Mouse (Mus musculus) adrenal gland, adult 8-10 months (tissue): ENCODE data around the gene Kmt5c. TPM values are rescaled to one million over a fixed set of nuclear protein-coding genes. Genes with fewer than 3 reads are reported as not detected.

Experiments
- DNase-seq: peaks from one replicate; pipeline ENCODE4 v3.0.0; 2022
- total RNA-seq, 4 experiments: library from RNA; stranded (reverse); gene quantifications; 2 replicates each; pipeline ENCODE4 v1.2.4; 2022

Kmt5c gene
- total RNA-seq, 4 experiments from 2014 or later = 31.0 to 59.8 (median 43.8) TPM

GRCm38 (mm10) chr7:4746326-4746980 lies 6.5 kb downstream of the Kmt5c start:
- no peak for DNase-seq

GRCm38 (mm10) chr7:4747156-4747899 lies 7.4 kb downstream of the Kmt5c start:
- no peak for DNase-seq

- DNase-seq = no peak
Measured at GRCm38 (mm10) chr7:4748321-4748720, 8.4 kb downstream of the Kmt5c start.

- no peak for DNase-seq
Measured at GRCm38 (mm10) chr7:4749169-4749568, 9.3 kb downstream of the Kmt5c start.

GRCm38 (mm10) chr7:4751971-4752820 lies 12.3 kb downstream of the Kmt5c start:
- DNase-seq = no peak

GRCm38 (mm10) chr7:4752821-4753570 lies 13.1 kb downstream of the Kmt5c start, which contains the start of gene Cox6b2:
Gene Cox6b2, minus strand, starts transcription at chr7:4753094.
- DNase-seq = peak; percentile 38

GRCm38 (mm10) chr7:4759670-4760069 lies 19.8 kb downstream of the Kmt5c start:
- no peak for DNase-seq

GRCm38 (mm10) chr7:4764946-4765710 lies 25.2 kb downstream of the Kmt5c start:
- DNase-seq = no peak

GRCm38 (mm10) chr7:4771202-4771601 lies 31.3 kb downstream of the Kmt5c start, which contains the start of gene Fam71e2:
Gene Fam71e2, minus strand, starts transcription at chr7:4771302.
- no peak for DNase-seq

GRCm38 (mm10) chr7:4776131-4776530 lies 36.2 kb downstream of the Kmt5c start:
- DNase-seq = no peak

GRCm38 (mm10) chr7:4776861-4777830 lies 37.2 kb downstream of the Kmt5c start:
- DNase-seq = no peak

- DNase-seq = no peak
Measured at GRCm38 (mm10) chr7:4777851-4778637, 38.1 kb downstream of the Kmt5c start.

GRCm38 (mm10) chr7:4779921-4780320 lies 40.0 kb downstream of the Kmt5c start:
- no peak for DNase-seq

- no peak for DNase-seq
Measured at GRCm38 (mm10) chr7:4782130-4782529, 42.2 kb downstream of the Kmt5c start.

GRCm38 (mm10) chr7:4782759-4783158 lies 42.8 kb downstream of the Kmt5c start, which contains the start of the genes Il11 and Tmem190:
Gene Il11, minus strand, starts transcription at chr7:4782859.
Gene Tmem190, plus strand, starts transcription at chr7:4782937.
- DNase-seq = no peak

- no peak for DNase-seq
Measured at GRCm38 (mm10) chr7:4783667-4784268, 43.9 kb downstream of the Kmt5c start.

GRCm38 (mm10) chr7:4788499-4789435 lies 48.9 kb downstream of the Kmt5c start:
- DNase-seq = peak; percentile 50
